Mouse (Mus musculus) thymus, adult 2 months (tissue): ENCODE measurements around the gene Map3k5. TPM values are rescaled to one million over a fixed set of nuclear protein-coding genes. Genes with fewer than 3 reads are reported as not detected.

Experiments
- DNase-seq: peaks from one replicate; pipeline ENCODE4 v3.0.0; 2021
- H3K27ac ChIP-seq: fragments of 200-500 bp; 2 replicates; pipeline ENCODE4 v1.5.1; 2012; ENCODE audit warnings: low read length, control low read depth; ENCODE audit not compliant: control insufficient read depth, insufficient read depth
- H3K27me3 ChIP-seq: fragments of 200-500 bp; 2 replicates; pipeline ENCODE4 v1.6.1; 2012; ENCODE audit warnings: mild to moderate bottlenecking, low read length, moderate library complexity, mixed read lengths; ENCODE audit not compliant: control insufficient read depth, insufficient read depth
- H3K36me3 ChIP-seq: fragments of 200-500 bp; 2 replicates; pipeline ENCODE4 v1.6.1; 2012; ENCODE audit warnings: mild to moderate bottlenecking, low read length, moderate library complexity; ENCODE audit not compliant: control insufficient read depth, insufficient read depth
- H3K4me1 ChIP-seq: fragments of 200-500 bp; replicated peaks from 2 replicates; pipeline ENCODE4 v1.6.1; 2012; ENCODE audit warnings: low read length; ENCODE audit not compliant: control insufficient read depth, insufficient read depth
- H3K4me3 ChIP-seq: fragments of 200-500 bp; 2 replicates; pipeline ENCODE4 v1.5.1; 2012; ENCODE audit warnings: mild to moderate bottlenecking, low read length, control low read depth, moderate library complexity; ENCODE audit not compliant: control insufficient read depth, insufficient read depth
- CTCF ChIP-seq: fragments of 200-500 bp; IDR thresholded peaks from 2 replicates; pipeline ENCODE4 v1.5.1; 2012; ENCODE audit warnings: mild to moderate bottlenecking, control low read depth, low read length, moderate library complexity, borderline replicate concordance; ENCODE audit not compliant: control insufficient read depth, poor library complexity, insufficient read depth; ENCODE audit errors: extremely low read depth
- POLR2A ChIP-seq: fragments of 200-500 bp; IDR thresholded peaks from 2 replicates; pipeline ENCODE4 v1.6.1; 2012; ENCODE audit warnings: mild to moderate bottlenecking, low read length, control low read depth, moderate library complexity; ENCODE audit not compliant: control insufficient read depth, poor library complexity, insufficient read depth; ENCODE audit errors: extremely low read depth
- WGBS: fragments of 180-500 bp; shearing (Covaris S2); methylation state at CpG from one replicate; pipeline ENCODE4 v1.1.7; 2018; 5-methylcytosine and 5-hydroxymethylcytosine counted together
- polyA plus RNA-seq: library from polyadenylated mRNA; depleted of rRNA; stranded (reverse); fragments of >200 nt; gene quantifications from 2 replicates; pipeline ENCODE4 v1.2.3, GENCODE M21; 2012; rRNA removed

The Map3k5 gene
- polyA plus RNA-seq, result 2.9 and 3.5 TPM in 2 replicates

DNA sequence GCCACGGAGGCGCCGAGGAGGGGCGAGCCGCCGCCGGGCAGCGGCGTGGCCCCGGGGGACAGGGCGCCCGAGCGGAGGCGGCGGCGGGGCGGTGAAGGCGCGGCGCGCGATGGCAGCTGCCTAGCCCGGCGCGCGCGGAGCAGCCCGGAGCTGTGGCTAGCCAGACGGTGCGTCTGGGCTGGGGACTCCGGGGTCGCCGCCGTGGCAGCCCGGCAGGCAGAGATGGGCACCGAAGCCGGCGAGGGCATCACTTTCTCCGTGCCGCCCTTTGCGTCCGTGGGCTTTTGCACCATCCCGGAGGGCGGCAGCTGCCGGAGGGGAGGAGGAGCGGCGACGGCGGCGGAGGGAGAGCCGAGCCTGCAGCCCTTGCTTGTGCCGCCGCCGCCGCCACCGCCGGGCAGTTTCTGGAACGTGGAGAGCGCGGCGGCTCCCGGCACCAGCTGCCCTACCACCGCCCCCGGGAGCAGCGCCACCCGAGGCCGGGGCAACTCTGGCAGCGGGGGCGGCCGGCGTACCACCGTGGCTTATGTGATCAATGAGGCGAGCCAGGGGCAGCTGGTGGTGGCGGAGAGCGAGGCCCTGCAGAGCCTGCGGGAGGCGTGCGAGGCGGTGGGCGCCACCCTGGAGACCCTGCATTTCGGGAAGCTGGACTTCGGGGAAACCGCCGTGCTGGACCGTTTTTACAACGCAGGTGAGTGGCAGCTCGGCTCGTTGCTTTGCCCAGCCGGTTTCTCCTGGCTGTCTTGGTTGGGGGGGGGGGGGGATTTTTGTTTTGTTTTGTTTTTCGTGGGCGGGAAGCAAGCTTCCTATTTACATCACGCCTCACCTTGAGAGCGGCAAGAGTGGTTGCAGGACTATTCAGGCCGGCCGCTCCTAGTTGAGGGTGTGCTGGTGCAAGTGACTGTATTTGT, at the start of gene Map3k5:
TSS of gene Map3k5 (plus strand) at position 89 of the 911 bp plus-strand sequence.
- H3K4me3 ChIP-seq, result peak within 1 kb of the TSS; percentile 67
- no peak within 1 kb of the TSS for H3K27ac ChIP-seq
- H3K27me3 ChIP-seq, result no peaks in the 10 kb centered on the region
- H3K36me3 ChIP-seq, result no peaks in the 10 kb centered on the region
- TF ChIP-seq CTCF, result peak; percentile 28; the same call in 1 of the 2 replicates
- no peak for TF ChIP-seq POLR2A
- WGBS, result under 1% methylated on average over 87 of the region's 95 CpGs
- peaks cover 22% of the 10 kb centered on the region for H3K4me1 ChIP-seq
- peak; percentile 45 for DNase-seq

DNA sequence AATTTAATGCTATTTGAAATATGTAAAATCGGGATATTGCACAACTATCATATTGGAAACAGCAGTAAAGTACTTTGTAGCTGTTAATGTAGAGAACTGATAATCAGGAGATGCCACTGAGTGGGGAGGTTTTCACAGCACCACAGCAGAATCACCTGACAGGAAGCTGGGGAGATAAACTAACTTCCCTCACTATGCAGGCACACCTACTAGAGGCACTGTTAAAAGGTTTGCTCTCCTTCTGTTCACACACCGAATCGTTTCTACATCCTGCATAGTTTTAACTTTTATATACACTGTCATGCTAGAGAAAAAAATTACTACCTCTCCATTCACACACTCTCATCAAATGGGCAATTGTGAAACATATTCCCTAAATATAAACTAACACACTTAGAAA, 48.0 kb upstream of the Map3k5 start:
- no peak for DNase-seq
- 44% methylated on average over 3 of the region's 3 CpGs for WGBS
- TF ChIP-seq CTCF (no peak), POLR2A (no peak)
- Histone ChIP-seq H3K27me3 (no peaks in the 10 kb centered on the region), H3K27ac (no peak overlapping the region), H3K36me3 (no peaks in the 10 kb centered on the region), H3K4me1 (peaks cover 5% of the 10 kb centered on the region; the same call in 1 of the 2 replicates), H3K4me3 (no peak overlapping the region)

DNA sequence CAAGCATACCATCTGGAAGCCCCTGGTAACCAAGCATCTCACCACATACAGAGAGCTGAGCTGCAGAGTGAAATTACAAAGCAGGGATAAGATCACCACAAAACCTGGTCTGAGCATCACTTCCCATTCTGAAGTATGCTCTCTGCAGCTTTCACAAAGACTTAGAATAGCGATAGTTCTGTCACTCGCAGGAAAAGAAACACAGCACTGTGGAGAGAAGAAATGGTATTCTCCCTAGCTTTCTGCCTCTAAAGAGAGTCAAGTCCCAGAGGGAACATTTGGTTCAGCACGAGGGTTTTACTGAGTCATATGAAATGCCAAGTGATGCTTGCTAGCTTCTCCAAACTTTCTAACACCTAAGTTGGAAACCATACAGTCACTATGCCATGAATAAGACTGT, 44.4 kb upstream of the Map3k5 start:
- no peak for TF ChIP-seq POLR2A
- TF ChIP-seq CTCF, result no peak
- WGBS, result 30% methylated on average over 3 of the region's 3 CpGs
- Histone ChIP-seq H3K27me3 (no peaks in the 10 kb centered on the region), H3K4me1 (peaks cover 5% of the 10 kb centered on the region; the same call in 1 of the 2 replicates), H3K27ac (no peak overlapping the region), H3K36me3 (peaks cover 5% of the 10 kb centered on the region; the same call in 1 of the 2 replicates), H3K4me3 (no peak overlapping the region)
- no peak for DNase-seq

DNA sequence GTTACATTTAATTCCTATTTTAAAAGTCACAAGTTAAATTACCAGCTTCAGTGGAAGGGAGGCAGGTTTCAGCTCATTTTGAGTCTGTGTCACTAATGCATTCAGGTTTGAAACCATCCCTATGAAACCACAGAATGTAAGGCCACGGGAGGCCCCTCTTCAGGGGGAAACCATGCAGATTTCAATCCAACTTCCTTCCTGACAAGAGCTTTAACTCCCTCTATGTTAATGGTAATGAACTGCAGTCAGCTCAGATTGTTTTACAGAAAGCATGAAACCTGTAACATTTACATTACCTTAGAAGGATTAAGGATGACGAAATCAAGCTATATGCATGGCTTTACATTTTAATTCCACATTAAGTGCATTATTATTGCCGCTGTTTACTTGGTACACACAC, 42.6 kb upstream of the Map3k5 start:
- Histone ChIP-seq H3K4me1 (no peaks in the 10 kb centered on the region), H3K27me3 (no peaks in the 10 kb centered on the region), H3K36me3 (peaks cover 5% of the 10 kb centered on the region; the same call in 1 of the 2 replicates), H3K4me3 (no peak overlapping the region), H3K27ac (no peak overlapping the region)
- DNase-seq, result no peak
- WGBS, result 42% methylated on average over 3 of the region's 3 CpGs
- TF ChIP-seq CTCF (no peak), POLR2A (no peak)

DNA sequence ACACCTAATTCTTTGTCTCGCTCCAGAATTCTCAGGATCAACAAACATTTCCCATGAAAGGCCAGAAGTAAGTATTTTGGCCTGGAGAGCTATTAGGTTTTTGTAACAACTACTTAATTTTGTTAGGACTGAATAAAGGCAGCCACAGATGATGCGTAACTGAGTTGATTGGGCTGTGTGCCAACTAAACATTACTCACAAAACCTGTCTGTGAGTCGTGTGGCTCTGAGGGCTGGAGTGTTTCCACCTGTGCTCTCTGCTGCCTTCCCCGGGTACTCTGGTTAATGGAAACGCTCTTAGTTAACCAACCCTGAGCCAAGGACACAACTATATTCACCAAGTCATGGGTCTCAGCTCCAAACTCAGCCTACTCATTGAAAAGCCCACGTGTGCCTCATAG, 41.1 kb upstream of the Map3k5 start:
- Histone ChIP-seq H3K27me3 (no peaks in the 10 kb centered on the region), H3K27ac (no peak overlapping the region), H3K36me3 (peaks cover 5% of the 10 kb centered on the region; the same call in 1 of the 2 replicates), H3K4me3 (no peak overlapping the region), H3K4me1 (no peaks in the 10 kb centered on the region)
- DNase-seq, result no peak
- no peak for TF ChIP-seq POLR2A
- TF ChIP-seq CTCF, result no peak
- WGBS, result 88% methylated on average over 6 of the region's 6 CpGs

DNA sequence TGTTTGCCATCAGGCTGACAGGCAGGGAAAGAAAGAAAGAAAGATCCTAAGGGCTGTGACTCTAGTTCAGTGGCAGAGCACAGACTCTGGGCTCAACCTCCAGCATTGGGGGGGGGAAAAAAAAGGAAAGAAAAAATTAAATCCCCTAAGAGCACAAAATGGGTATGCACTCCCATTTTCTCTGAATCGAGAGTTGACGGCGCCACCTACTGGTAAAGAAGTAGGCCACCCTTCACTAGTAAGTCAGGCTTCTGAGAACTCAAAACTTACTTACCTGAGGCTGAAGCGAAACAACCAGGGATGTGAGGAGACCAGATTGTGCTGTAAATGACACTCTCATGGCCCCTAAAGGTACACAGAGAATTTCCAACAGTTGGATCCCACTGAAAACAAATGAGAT, 40.3 kb upstream of the Map3k5 start:
- WGBS, result 19% methylated on average over 4 of the region's 4 CpGs
- peak; percentile 52 for DNase-seq

DNA sequence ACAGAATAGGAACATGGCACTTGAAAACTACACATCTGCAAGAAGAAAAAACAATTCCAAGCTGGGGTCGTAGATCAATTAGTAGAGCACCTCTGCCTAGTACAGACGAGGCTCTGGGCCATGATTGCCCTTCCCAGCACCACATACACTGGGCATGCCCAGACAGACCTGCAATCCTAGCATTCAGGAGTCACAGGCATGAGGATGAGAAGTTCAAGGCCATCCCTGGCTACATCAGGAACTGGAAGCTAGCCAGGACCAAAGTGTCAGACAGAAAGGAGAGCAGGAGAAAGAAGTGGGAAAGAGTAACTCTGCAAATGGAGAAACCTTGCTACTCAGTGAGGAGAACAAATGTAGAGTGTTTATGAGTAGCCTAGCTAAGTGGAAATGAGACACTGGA, 34.1 kb upstream of the Map3k5 start:
- Histone ChIP-seq H3K4me1 (peaks cover 8% of the 10 kb centered on the region), H3K27me3 (no peaks in the 10 kb centered on the region), H3K4me3 (no peak overlapping the region), H3K36me3 (no peaks in the 10 kb centered on the region), H3K27ac (no peak overlapping the region)
- no peak for TF ChIP-seq POLR2A
- no peak for TF ChIP-seq CTCF
- 92% methylated on average over 2 of the region's 2 CpGs for WGBS
- no peak for DNase-seq

More for the DNA sequence above, 40.3 kb upstream of the Map3k5 start:
- H3K27me3 ChIP-seq, result no peaks in the 10 kb centered on the region
- no peak overlapping the region for H3K27ac ChIP-seq
- H3K36me3 ChIP-seq, result peaks cover 5% of the 10 kb centered on the region; the same call in 1 of the 2 replicates
- H3K4me1 ChIP-seq, result no peaks in the 10 kb centered on the region
- TF ChIP-seq CTCF (no peak), POLR2A (no peak)
- H3K4me3 ChIP-seq, result no peak overlapping the region
